Mouse (Mus musculus) neural tube, embryonic 11.5 days (tissue): ENCODE results near the gene Rasgrf1. TPM values are rescaled to one million over a fixed set of nuclear protein-coding genes. Genes with fewer than 3 reads are reported as not detected.

Experiments
- ATAC-seq: fragments of 200-750 bp; cut with Nextera tagmentation; 2 replicates; pipeline ENCODE4 v1.8.0; 2017; ENCODE audit warnings: moderate number of reproducible peaks, mild to moderate bottlenecking, moderate TSS enrichment, moderate library complexity; ENCODE audit not compliant: insufficient read depth, low FRiP score, low TSS enrichment
- DNase-seq: peaks from one replicate; pipeline ENCODE4 v3.0.0-alpha.2; 2015; ENCODE audit warnings: low spot score
- H3K27ac ChIP-seq: fragments of 300-500 bp; sonication (generic); 2 replicates; pipeline ENCODE4 v1.5.1; 2014; ENCODE audit warnings: low read depth, mild to moderate bottlenecking, low read length
- H3K27me3 ChIP-seq: fragments of 300-500 bp; sonication (generic); 2 replicates; pipeline ENCODE4 v1.6.1; 2014; ENCODE audit warnings: mild to moderate bottlenecking, low read length, mixed read lengths; ENCODE audit not compliant: control insufficient read depth, insufficient read depth
- H3K36me3 ChIP-seq: fragments of 300-500 bp; sonication (generic); 2 replicates; pipeline ENCODE4 v1.6.1; 2014; ENCODE audit warnings: mild to moderate bottlenecking, low read length, moderate library complexity, mixed read lengths; ENCODE audit not compliant: control insufficient read depth, insufficient read depth
- H3K4me1 ChIP-seq: fragments of 300-500 bp; sonication (generic); 2 replicates; pipeline ENCODE4 v1.6.1; 2014; ENCODE audit warnings: low read length, mixed read lengths; ENCODE audit not compliant: control insufficient read depth, insufficient read depth
- H3K4me2 ChIP-seq: fragments of 300-500 bp; sonication (generic); 2 replicates; pipeline ENCODE4 v1.6.1; 2014; ENCODE audit warnings: low read depth, mild to moderate bottlenecking, moderate library complexity
- H3K4me3 ChIP-seq: fragments of 300-500 bp; sonication (generic); 2 replicates; pipeline ENCODE4 v1.5.1; 2014; ENCODE audit warnings: low read depth, low read length
- H3K9ac ChIP-seq: fragments of 300-500 bp; sonication (generic); 2 replicates; pipeline ENCODE4 v1.6.1; 2014; ENCODE audit warnings: mild to moderate bottlenecking, low read length
- H3K9me3 ChIP-seq: fragments of 300-500 bp; sonication (generic); 2 replicates; pipeline ENCODE4 v1.6.1; 2016; ENCODE audit warnings: low read length; ENCODE audit not compliant: control insufficient read depth
- WGBS: fragments of 180-500 bp; shearing (Covaris S2); extraction: QIAGEN DNeasy Blood & Tissue Kit; methylation state at CpG from one replicate; pipeline ENCODE4 v1.1.7; 2014; 5-methylcytosine and 5-hydroxymethylcytosine counted together
- polyA plus RNA-seq: library from polyadenylated mRNA; unstranded; fragments of >200 nt; fragmentation: Nextera tagmentation; extraction: Ambion mirVana; gene quantifications from 2 replicates; pipeline ENCODE4 v1.2.1, GENCODE M21; 2014

The Rasgrf1 gene
- polyA plus RNA-seq, 1 experiment from 2014 or later, result not detected

DNA sequence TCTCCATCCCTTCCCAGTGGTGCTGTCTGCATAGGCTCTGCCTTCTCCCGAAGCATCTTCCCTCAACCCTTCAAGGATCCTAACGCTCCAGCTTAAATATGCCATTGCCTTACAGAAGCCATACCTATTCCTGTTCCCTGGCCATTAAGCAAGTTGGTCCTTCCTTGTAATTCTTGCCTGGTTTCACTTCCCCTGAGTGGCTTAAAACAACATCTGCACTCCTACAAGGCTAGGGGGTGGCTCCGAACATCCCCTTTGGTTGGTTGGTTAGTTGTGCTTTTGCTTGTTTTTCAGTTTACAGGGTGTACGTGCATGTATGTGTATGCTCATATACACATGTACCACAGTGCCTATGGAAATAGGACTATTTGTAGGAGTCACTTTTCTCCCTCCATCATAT lies 111.7 kb downstream of the Rasgrf1 start:
- 87% methylated on average over 4 of the region's 4 CpGs for WGBS
- Histone ChIP-seq H3K27ac (no peak overlapping the region), H3K4me3 (no peak overlapping the region), H3K4me1 (no peaks in the 10 kb centered on the region), H3K4me2 (no peak overlapping the region), H3K9ac (no peak overlapping the region), H3K27me3 (no peaks in the 10 kb centered on the region), H3K9me3 (no peaks in the 10 kb centered on the region), H3K36me3 (no peaks in the 10 kb centered on the region)
- DNase-seq (no peak), ATAC-seq (no peak)

DNA sequence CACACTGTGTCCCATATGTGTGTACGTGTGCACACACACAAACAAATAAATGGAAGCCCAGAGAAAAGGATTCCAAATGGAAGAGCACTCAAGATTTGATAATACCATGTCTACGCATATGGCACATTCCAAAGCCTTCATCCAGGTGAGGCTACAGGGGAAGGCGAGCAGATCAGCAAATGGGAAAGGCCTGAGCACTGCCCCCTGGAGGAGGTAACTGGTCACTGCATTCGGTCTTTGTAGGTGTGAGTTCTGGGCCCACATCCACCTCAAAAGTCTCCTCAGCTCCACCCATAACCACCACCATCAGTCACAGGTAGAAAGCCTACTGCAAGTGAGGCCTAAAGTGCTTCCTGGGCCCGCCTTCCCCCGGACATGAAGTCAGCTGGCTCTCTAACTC lies 118.0 kb downstream of the Rasgrf1 start:
- no peak for ATAC-seq

DNA sequence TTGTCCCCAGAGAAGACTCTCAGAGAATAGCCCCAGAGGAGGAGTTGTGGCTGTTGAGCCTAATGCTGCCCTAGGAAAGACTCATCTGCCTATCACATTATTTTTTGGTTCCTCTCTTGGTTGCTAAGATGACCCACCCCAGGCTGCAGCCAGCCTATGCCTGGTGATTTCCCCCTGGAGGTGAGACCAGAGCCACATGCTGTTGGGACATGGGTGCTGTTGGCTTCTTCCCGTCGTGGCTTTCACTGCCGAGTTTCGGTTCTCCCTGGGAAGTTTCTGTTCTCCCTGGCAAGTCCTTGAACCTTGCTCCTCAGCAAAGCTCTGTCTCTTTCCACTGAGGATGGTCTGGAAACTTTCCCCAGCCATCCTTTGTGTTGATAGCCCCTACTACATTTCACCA lies 124.2 kb downstream of the Rasgrf1 start:
- Histone ChIP-seq H3K9ac (no peak overlapping the region), H3K27ac (no peak overlapping the region), H3K4me3 (no peak overlapping the region), H3K4me2 (no peak overlapping the region), H3K36me3 (no peaks in the 10 kb centered on the region), H3K27me3 (no peaks in the 10 kb centered on the region), H3K9me3 (no peaks in the 10 kb centered on the region), H3K4me1 (no peaks in the 10 kb centered on the region)
- DNase-seq (no peak), ATAC-seq (no peak)
- 78% methylated on average over 4 of the region's 4 CpGs for WGBS

More for the DNA sequence above, 118.0 kb downstream of the Rasgrf1 start:
- DNase-seq, result no peak
- 85% methylated on average over 6 of the region's 6 CpGs for WGBS
- H3K27me3 ChIP-seq, result no peaks in the 10 kb centered on the region
- no peaks in the 10 kb centered on the region for H3K4me1 ChIP-seq
- H3K4me3 ChIP-seq, result no peak overlapping the region
- H3K9me3 ChIP-seq, result no peaks in the 10 kb centered on the region
- H3K27ac ChIP-seq, result no peak overlapping the region
- no peak overlapping the region for H3K4me2 ChIP-seq
- H3K36me3 ChIP-seq, result no peaks in the 10 kb centered on the region
- H3K9ac ChIP-seq, result no peak overlapping the region

DNA sequence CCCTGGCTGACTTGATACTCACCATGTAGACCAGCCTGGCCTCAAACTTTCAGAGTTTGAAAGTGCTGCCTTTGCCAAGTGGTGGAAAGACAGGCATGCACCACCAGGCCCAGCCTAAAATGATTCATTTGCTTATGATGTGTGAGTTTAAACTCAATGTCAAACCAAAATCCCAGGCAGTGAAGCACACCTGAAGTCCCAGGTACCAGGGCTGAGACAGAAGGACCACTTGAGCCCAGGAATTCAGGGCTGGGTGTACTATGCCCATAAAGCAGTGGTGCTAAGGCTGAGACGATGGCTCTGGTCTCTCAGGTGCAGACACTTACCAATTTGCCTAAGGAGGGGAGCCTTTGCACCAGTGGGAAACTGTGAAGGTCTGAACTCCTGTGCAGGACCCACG lies 125.5 kb downstream of the Rasgrf1 start:
- Histone ChIP-seq H3K9ac (no peak overlapping the region), H3K9me3 (no peaks in the 10 kb centered on the region), H3K4me1 (no peaks in the 10 kb centered on the region), H3K36me3 (no peaks in the 10 kb centered on the region), H3K27me3 (no peaks in the 10 kb centered on the region), H3K4me3 (no peak overlapping the region), H3K4me2 (no peak overlapping the region), H3K27ac (no peak overlapping the region)
- DNase-seq (no peak), ATAC-seq (no peak)
- 80% methylated on average over 2 of the region's 2 CpGs for WGBS

DNA sequence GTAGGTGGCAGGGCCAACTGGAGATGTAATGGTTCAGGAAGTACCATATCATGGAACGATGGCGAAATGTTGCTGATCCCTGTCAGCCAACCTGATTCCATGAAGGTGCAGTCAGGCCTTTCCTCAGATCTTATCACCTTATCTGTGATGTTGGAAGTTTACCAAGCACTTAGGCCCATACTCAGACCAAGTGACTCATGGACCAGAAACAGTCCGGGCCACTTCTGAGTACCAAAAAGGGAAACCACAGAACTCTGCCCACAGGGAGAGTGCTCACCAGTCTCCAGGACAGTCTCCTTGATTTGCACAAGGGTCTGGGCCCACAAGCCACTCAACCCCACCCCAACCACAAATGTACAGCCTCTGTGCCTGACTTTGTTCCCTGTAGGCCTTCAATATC lies 126.1 kb downstream of the Rasgrf1 start:
- Histone ChIP-seq H3K9ac (no peak overlapping the region), H3K4me2 (no peak overlapping the region), H3K4me3 (no peak overlapping the region), H3K4me1 (no peaks in the 10 kb centered on the region), H3K27me3 (no peaks in the 10 kb centered on the region), H3K9me3 (no peaks in the 10 kb centered on the region), H3K27ac (no peak overlapping the region), H3K36me3 (no peaks in the 10 kb centered on the region)
- WGBS, result 89% methylated on average over 3 of the region's 3 CpGs
- ATAC-seq (no peak), DNase-seq (no peak)

DNA sequence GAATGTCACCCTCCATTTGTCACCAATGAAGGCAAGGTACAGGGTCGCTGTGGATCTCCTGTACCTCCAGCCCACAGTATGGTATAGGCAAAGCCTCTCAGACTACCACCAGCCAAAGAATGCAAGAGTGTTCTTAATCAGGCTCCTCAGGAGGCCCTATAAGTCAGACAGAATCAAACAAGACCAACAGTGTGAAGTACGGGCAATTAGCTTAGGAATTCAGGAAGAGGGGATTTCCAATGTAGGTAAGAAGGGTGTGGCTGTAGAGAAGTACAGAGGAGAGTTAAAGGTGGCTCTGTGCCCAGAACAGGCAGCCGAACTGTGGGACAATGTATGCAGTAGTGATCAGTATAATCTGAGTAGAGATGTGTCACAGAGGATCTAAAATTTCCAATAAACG lies 126.6 kb downstream of the Rasgrf1 start:
- H3K27me3 ChIP-seq, result no peaks in the 10 kb centered on the region
- H3K36me3 ChIP-seq, result no peaks in the 10 kb centered on the region
- no peak for ATAC-seq
- H3K4me1 ChIP-seq, result no peaks in the 10 kb centered on the region
- no peaks in the 10 kb centered on the region for H3K9me3 ChIP-seq
- no peak overlapping the region for H3K4me3 ChIP-seq
- no peak overlapping the region for H3K9ac ChIP-seq
- H3K27ac ChIP-seq, result no peak overlapping the region
- H3K4me2 ChIP-seq, result no peak overlapping the region
- 86% methylated on average over 4 of the region's 4 CpGs for WGBS
- no peak for DNase-seq

DNA sequence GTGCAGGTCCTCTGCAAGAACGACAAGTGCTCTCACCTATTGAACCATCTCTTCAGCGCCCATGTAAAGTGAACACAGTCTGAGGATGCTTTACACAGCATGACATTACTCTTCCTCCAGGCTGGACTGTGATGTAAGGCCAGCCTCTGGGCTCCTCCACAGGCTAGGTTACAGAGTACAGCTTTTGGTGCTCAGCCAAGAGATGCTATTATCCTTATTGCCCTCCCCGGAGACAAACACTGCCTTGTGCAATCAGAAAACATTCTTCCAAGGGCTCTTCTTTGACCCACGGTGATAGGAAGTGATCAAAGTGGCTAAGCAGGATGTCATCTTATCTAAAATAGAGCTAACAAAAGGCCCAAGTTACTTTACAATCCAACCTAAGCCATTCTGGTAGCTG lies 128.8 kb downstream of the Rasgrf1 start:
- H3K27me3 ChIP-seq, result no peaks in the 10 kb centered on the region
- no peaks in the 10 kb centered on the region for H3K9me3 ChIP-seq
- H3K4me2 ChIP-seq, result no peak overlapping the region
- DNase-seq (no peak), ATAC-seq (no peak)
- no peak overlapping the region for H3K27ac ChIP-seq
- no peak overlapping the region for H3K9ac ChIP-seq
- H3K36me3 ChIP-seq, result no peaks in the 10 kb centered on the region
- no peaks in the 10 kb centered on the region for H3K4me1 ChIP-seq
- 86% methylated on average over 4 of the region's 4 CpGs for WGBS
- H3K4me3 ChIP-seq, result no peak overlapping the region

DNA sequence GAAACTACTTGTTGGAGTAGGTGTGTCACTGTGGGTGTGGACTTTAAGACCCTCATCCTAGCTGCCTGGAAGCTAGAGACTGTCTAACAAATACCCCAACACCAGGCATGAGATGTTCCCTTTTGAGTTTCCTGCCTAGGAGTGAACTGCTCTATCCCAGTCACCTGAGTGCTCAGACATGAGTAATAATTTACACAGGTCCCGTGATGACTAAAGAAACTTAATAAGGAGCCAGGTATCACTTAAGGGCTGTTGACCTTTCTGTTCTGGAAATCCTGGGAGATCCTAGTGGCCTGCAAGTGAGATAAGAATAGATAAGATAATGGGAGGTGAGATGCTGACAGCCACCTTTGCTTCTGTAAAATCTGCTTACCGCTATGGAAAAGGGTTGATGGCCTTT lies 131.2 kb downstream of the Rasgrf1 start:
- 84% methylated on average over 2 of the region's 2 CpGs for WGBS
- ATAC-seq, result no peak
- H3K27ac ChIP-seq, result no peak overlapping the region

DNA sequence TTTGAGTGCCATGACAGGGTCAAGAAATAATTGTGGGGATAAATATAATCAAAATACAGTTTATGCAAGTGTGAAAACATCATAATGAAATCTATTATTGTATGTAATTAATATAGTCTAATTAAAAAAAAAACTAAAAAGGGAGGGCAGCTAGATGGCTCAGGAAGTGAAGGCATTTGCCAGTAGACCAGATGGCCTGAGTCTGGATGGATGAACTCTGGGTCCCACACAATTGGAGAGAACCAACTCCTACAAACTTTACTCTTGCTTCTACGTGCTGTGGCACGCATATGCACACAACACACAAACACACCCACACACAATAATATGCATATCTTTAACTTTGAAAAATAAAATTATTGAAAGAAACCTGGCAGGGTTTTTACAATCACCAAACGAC lies 131.8 kb downstream of the Rasgrf1 start:
- Histone ChIP-seq H3K4me1 (no peaks in the 10 kb centered on the region), H3K27ac (no peak overlapping the region), H3K4me2 (no peak overlapping the region), H3K4me3 (no peak overlapping the region), H3K36me3 (no peaks in the 10 kb centered on the region), H3K9me3 (no peaks in the 10 kb centered on the region), H3K9ac (no peak overlapping the region), H3K27me3 (no peaks in the 10 kb centered on the region)
- ATAC-seq (no peak), DNase-seq (no peak)
- WGBS, result 96% methylated on average over 3 of the region's 3 CpGs

More for the DNA sequence above, 131.2 kb downstream of the Rasgrf1 start:
- no peak for DNase-seq
- Histone ChIP-seq H3K4me1 (no peaks in the 10 kb centered on the region), H3K4me2 (no peak overlapping the region), H3K27me3 (no peaks in the 10 kb centered on the region), H3K36me3 (no peaks in the 10 kb centered on the region), H3K9me3 (no peaks in the 10 kb centered on the region), H3K4me3 (no peak overlapping the region), H3K9ac (no peak overlapping the region)
